ENCODE assay signal across 10 mouse cellular contexts in the genomic region with DNA sequence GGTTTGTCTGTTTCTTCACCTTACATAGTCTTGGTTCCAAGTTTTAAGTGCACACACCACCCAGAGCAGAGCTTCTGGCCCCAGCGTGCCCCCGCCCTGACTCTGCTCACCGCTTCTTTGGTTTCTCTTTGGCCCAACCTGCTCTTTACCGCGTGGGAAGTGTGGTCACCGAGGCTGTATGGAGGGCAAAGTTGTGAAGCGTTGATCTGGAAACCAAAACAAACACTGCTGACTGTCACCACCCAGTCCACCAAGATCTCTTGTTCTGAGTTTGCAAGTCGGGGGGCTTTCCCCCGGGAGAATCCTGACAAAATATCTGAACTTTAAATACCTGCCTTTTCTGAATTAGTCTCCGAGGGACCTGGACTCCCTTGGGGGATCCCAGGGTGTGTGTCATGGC. TPM values are rescaled to one million over a fixed set of nuclear protein-coding genes. Genes with fewer than 3 reads are reported as not detected.
DNase-seq lines count a peak whose midpoint lies in the region; ATAC-seq and TF ChIP-seq lines count a peak whose summit lies in the region.
"Had no signal": no experiment of that assay in that cellular context is flagged by ENCODE, and none has a peak within 500 bp of the region (broad histone marks: within the 10 kb centered on the region; RNA-seq: fewer than 3 reads in every experiment).

No protein-coding gene starts in this region.

- H3K9me3 ChIP-seq in lung, embryonic 14.5 days (ENCODE audit: low read depth, low read length), result no peaks in the 10 kb centered on the region
- no peaks in the 10 kb centered on the region for H3K9me3 ChIP-seq in intestine, postnatal 0 days (ENCODE audit: control insufficient read depth)
- no peaks in the 10 kb centered on the region for H3K9me3 ChIP-seq in stomach, embryonic 14.5 days (ENCODE audit: control insufficient read depth, low read depth, low read length)
- H3K9me3 ChIP-seq: forebrain, embryonic 10.5 days had no signal

- DNase-seq in cerebellum, adult 2 months, result peak; percentile 9 to 23
- DNase-seq in cerebellum, postnatal 4 days (ENCODE audit: low spot score in 2 of 2), result no peak
- DNase-seq in lung, embryonic 14.5 days, result peak; percentile 21
- DNase-seq in lung, postnatal 25 days (ENCODE audit: low spot score), result no peak
- no peak for DNase-seq in layer of hippocampus, postnatal 25 days (ENCODE audit: extremely low spot score in 1 of 2, low spot score in 1 of 2)
- no peak for DNase-seq in testis, postnatal 10 days (ENCODE audit: low spot score)
- DNase-seq: adrenal gland, postnatal 36 days had no signal

- H3K4me2 ChIP-seq in lung, embryonic 14.5 days, result peak overlapping the region; percentile 29; the same call in 1 of the 2 replicates
- peak overlapping the region; percentile 21 for H3K4me2 ChIP-seq in intestine, postnatal 0 days (replicated peaks; ENCODE audit: low read depth)
- H3K4me2 ChIP-seq in stomach, embryonic 14.5 days (replicated peaks; ENCODE audit: low read depth, low read length), result no peak overlapping the region

- no peak for ATAC-seq in lung, embryonic 14.5 days (ENCODE audit: insufficient read depth)
- ATAC-seq in intestine, postnatal 0 days, result no peak
- no peak for ATAC-seq in stomach, embryonic 14.5 days (ENCODE audit: insufficient number of reproducible peaks, insufficient read depth, low FRiP score, low read depth)

- no peak overlapping the region for H3K9ac ChIP-seq in lung, embryonic 14.5 days
- H3K9ac ChIP-seq in intestine, postnatal 0 days (ENCODE audit: low read depth, low read length), result no peak overlapping the region
- H3K9ac ChIP-seq in stomach, embryonic 14.5 days (replicated peaks; ENCODE audit: low read depth, low read length), result no peak overlapping the region

- TF ChIP-seq CTCF in cerebellum, adult 2 months (IDR thresholded peaks at IDR 0.05; ENCODE audit: borderline replicate concordance, insufficient read depth, low read depth, low read length), result no peak
- TF ChIP-seq CTCF in lung, embryonic 14.5 days (IDR thresholded peaks at IDR 0.05; ENCODE audit: low read depth), result no peak
- TF ChIP-seq CTCF in intestine, postnatal 0 days (IDR thresholded peaks at IDR 0.05; ENCODE audit: low read depth), result no peak

- WGBS in cerebellum, adult 2 months, result 38% methylated on average over 10 of the region's 10 CpGs
- WGBS in lung, embryonic 14.5 days, result 42% methylated on average over 10 of the region's 10 CpGs
- 43% methylated on average over 10 of the region's 10 CpGs for WGBS in intestine, postnatal 0 days
- WGBS in stomach, embryonic 14.5 days, result 47% methylated on average over 10 of the region's 10 CpGs

- H3K4me1 ChIP-seq in cerebellum, adult 2 months (ENCODE audit: control insufficient read depth, insufficient read depth, low read length), result peaks cover 39% of the 10 kb centered on the region
- H3K4me1 ChIP-seq in lung, embryonic 14.5 days (ENCODE audit: insufficient read depth), result peaks cover 38% of the 10 kb centered on the region
- H3K4me1 ChIP-seq in intestine, postnatal 0 days (replicated peaks; ENCODE audit: control insufficient read depth, insufficient read depth, low read length), result peaks cover 17% of the 10 kb centered on the region
- H3K4me1 ChIP-seq in stomach, embryonic 14.5 days (ENCODE audit: control insufficient read depth, insufficient read depth, low read length), result peaks cover 67% of the 10 kb centered on the region

- TF ChIP-seq POLR2A in cerebellum, adult 2 months (IDR thresholded peaks at IDR 0.05; ENCODE audit: borderline replicate concordance, insufficient read depth, low read length), result no peak

- H3K27me3 ChIP-seq in cerebellum, adult 2 months (ENCODE audit: control insufficient read depth, insufficient read depth, low read length), result no peaks in the 10 kb centered on the region
- H3K27me3 ChIP-seq in lung, embryonic 14.5 days (ENCODE audit: insufficient read depth, low read length), result no peaks in the 10 kb centered on the region
- no peaks in the 10 kb centered on the region; the same call in 1 of the 2 replicates for H3K27me3 ChIP-seq in intestine, postnatal 0 days (replicated peaks; ENCODE audit: control insufficient read depth, insufficient read depth, low read length)
- H3K27me3 ChIP-seq in stomach, embryonic 14.5 days (ENCODE audit: control insufficient read depth, insufficient read depth, low read length), result no peaks in the 10 kb centered on the region

- no peak overlapping the region for H3K4me3 ChIP-seq in cerebellum, adult 2 months (replicated peaks; ENCODE audit: insufficient read depth, low read depth, low read length)
- H3K4me3 ChIP-seq in lung, embryonic 14.5 days (ENCODE audit: low read depth, low read length), result no peak overlapping the region
- no peak overlapping the region for H3K4me3 ChIP-seq in intestine, postnatal 0 days (ENCODE audit: low read depth, low read length)
- H3K4me3 ChIP-seq in stomach, embryonic 14.5 days (ENCODE audit: low read depth, low read length), result no peak overlapping the region
- H3K4me3 ChIP-seq: forebrain, embryonic 10.5 days had no signal

- H3K36me3 ChIP-seq in lung, embryonic 14.5 days (ENCODE audit: insufficient read depth), result no peaks in the 10 kb centered on the region
- no peaks in the 10 kb centered on the region for H3K36me3 ChIP-seq in intestine, postnatal 0 days (ENCODE audit: control insufficient read depth, insufficient read depth)
- no peaks in the 10 kb centered on the region for H3K36me3 ChIP-seq in stomach, embryonic 14.5 days (ENCODE audit: control insufficient read depth, insufficient read depth, low read length)
- H3K36me3 ChIP-seq: forebrain, embryonic 10.5 days had no signal

- H3K27ac ChIP-seq in cerebellum, adult 2 months (ENCODE audit: insufficient read depth, low read length), result no peak overlapping the region
- peak overlapping the region; percentile 98; the same call in 1 of the 2 replicates for H3K27ac ChIP-seq in lung, embryonic 14.5 days (ENCODE audit: low read depth)
- H3K27ac ChIP-seq in intestine, postnatal 0 days (ENCODE audit: low read depth, low read length), result no peak overlapping the region
- peak overlapping the region; percentile 91; the same call in 1 of the 2 replicates for H3K27ac ChIP-seq in stomach, embryonic 14.5 days (ENCODE audit: low read length)

RNA-seq across cellular contexts. Expression of a gene that starts 24.0 kb away (rescaled TPM):
- polyA plus RNA-seq in cerebellum, adult 2 months (2012; rRNA removed), result 0.03 and 0.05 TPM in 2 replicates
- polyA plus RNA-seq in lung, embryonic 14.5 days (2014; fragmentation: Nextera tagmentation; extraction: Ambion mirVana), result not detected in 2 replicates
- polyA plus RNA-seq in intestine, postnatal 0 days (2015; fragmentation: Nextera tagmentation; extraction: Ambion mirVana), result not detected in 2 replicates
- not detected in 2 replicates for polyA plus RNA-seq in stomach, embryonic 14.5 days (2014; fragmentation: Nextera tagmentation; extraction: Ambion mirVana)
- total RNA-seq in layer of hippocampus, postnatal 25 days (2021), result not detected
- total RNA-seq: adrenal gland, postnatal 36 days had no signal
- polyA plus RNA-seq: forebrain, embryonic 10.5 days had no signal

RNA-seq across cellular contexts. Expression of a gene that starts 43.7 kb away (rescaled TPM):
- polyA plus RNA-seq in cerebellum, adult 2 months (2012; rRNA removed), result 22.5 and 25.2 TPM in 2 replicates
- polyA plus RNA-seq in lung, embryonic 14.5 days (2014; fragmentation: Nextera tagmentation; extraction: Ambion mirVana), result 11.7 and 13.8 TPM in 2 replicates
- 3.5 and 3.9 TPM in 2 replicates for polyA plus RNA-seq in intestine, postnatal 0 days (2015; fragmentation: Nextera tagmentation; extraction: Ambion mirVana)
- 14.6 and 16.2 TPM in 2 replicates for polyA plus RNA-seq in stomach, embryonic 14.5 days (2014; fragmentation: Nextera tagmentation; extraction: Ambion mirVana)
- total RNA-seq in layer of hippocampus, postnatal 25 days (2021), result 10 to 100 TPM; 18.0 to 20.2 TPM

RNA-seq across cellular contexts. Expression of a gene that starts 48.7 kb away (rescaled TPM):
- polyA plus RNA-seq in cerebellum, adult 2 months (2012; rRNA removed), result 19.1 and 20.3 TPM in 2 replicates
- polyA plus RNA-seq in lung, embryonic 14.5 days (2014; fragmentation: Nextera tagmentation; extraction: Ambion mirVana), result 7.7 TPM in 2 replicates
- polyA plus RNA-seq in intestine, postnatal 0 days (2015; fragmentation: Nextera tagmentation; extraction: Ambion mirVana), result 3.4 and 4.0 TPM in 2 replicates
- polyA plus RNA-seq in stomach, embryonic 14.5 days (2014; fragmentation: Nextera tagmentation; extraction: Ambion mirVana), result 5.7 and 6.1 TPM in 2 replicates
- total RNA-seq in layer of hippocampus, postnatal 25 days (2021), result 10 to 100 TPM; 15.3 to 16.3 TPM

Comparison
In these comparisons a context has a peak if more than half of its experiments do, and no peak if none do; other contexts are left out.
1. DNase-seq: peak in cerebellum, adult 2 months (2 of 2) and lung, embryonic 14.5 days (single experiment); none in cerebellum, postnatal 4 days (0 of 2), lung, postnatal 25 days (single experiment), layer of hippocampus, postnatal 25 days (0 of 2) and testis, postnatal 10 days (single experiment).
2. H3K27ac ChIP-seq: peak in lung, embryonic 14.5 days (single experiment) and stomach, embryonic 14.5 days (single experiment); none in cerebellum, adult 2 months (single experiment) and intestine, postnatal 0 days (single experiment).